Mouse (Mus musculus) adrenal gland, adult (tissue): Measurements from ENCODE around the gene Zc3h12c.

Experiments
- DNase-seq, 2 experiments: peaks; one replicate each; pipeline ENCODE4 v3.0.0; 2022 to 2023; ENCODE audit warnings: low spot score in 1 of 2; ENCODE audit not compliant: inconsistent age in 2 of 2

Gene Zc3h12c

GRCm38 (mm10) chr9:52167863-52168685 is at the start of gene Zc3h12c:
Gene Zc3h12c (minus strand): TSS chr9:52168572.
- peak; percentile 71 to 92 for DNase-seq

GRCm38 (mm10) chr9:52217636-52218035 is 49.3 kb upstream of the Zc3h12c start:
- peak; percentile 63 to 80 for DNase-seq

DNA sequence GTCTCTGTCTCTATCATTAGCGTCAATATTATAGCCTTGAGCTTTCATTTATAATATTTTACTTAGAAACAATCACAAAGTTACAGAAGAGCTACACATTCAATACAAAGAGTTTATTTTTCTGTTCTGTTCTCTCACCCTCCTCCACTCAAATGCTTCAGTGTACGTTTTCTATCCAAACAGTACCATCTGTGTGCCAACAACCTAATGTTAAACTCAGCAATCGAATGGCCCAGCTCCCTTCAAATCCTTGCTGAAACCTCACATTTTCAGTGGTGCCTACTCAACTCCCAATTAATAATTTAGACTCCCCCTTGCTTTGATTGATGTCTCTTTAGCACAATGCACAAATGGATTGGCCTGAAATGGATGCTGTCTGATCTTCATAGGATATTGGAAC is 46.9 kb upstream of the Zc3h12c start:
- no peak for DNase-seq

DNA sequence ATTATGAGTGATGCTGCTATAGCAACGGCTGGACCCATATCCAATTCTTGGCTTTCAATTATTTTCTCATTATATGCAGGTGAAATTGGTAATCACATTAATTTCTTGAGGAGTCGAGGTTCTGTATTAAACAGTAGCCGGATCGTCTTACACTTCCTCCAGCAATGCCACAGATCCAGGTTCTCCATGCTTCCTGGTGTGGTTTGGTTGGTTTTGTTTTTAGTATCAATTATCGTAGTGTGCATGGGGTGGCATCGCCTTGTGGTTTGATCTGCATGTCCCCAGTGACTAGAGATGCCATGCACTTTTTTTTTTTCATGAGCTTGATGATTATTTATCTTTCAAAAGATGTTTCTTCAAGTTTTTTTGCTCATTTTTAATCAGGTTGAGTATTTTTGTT is 44.0 kb upstream of the Zc3h12c start:
- no peak for DNase-seq

GRCm38 (mm10) chr9:52208510-52209030 is 40.2 kb upstream of the Zc3h12c start:
- peak; percentile 14 to 73 for DNase-seq

GRCm38 (mm10) chr9:52203189-52203588 is 34.8 kb upstream of the Zc3h12c start:
- DNase-seq = peak in 1 of 2 experiments; percentile 55

DNA sequence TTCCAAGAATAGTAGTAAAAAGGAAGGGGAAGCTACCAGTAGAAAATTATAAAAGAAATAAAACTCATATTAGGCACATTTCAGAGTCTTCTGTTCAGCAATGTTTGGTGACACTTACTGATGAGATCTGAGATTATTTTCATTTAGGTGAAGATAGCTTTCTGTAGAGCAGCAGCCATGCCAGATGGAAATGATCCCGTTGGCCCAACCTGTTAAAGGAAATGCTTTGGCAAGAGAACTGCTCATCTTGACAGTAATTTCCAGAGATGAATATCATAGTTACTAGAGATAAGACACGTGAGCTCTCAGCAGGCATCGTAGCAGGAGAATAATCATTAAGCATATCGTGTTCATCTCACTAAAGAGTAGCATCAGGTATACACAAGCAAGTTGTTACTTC is 31.9 kb upstream of the Zc3h12c start:
- DNase-seq = no peak

DNA sequence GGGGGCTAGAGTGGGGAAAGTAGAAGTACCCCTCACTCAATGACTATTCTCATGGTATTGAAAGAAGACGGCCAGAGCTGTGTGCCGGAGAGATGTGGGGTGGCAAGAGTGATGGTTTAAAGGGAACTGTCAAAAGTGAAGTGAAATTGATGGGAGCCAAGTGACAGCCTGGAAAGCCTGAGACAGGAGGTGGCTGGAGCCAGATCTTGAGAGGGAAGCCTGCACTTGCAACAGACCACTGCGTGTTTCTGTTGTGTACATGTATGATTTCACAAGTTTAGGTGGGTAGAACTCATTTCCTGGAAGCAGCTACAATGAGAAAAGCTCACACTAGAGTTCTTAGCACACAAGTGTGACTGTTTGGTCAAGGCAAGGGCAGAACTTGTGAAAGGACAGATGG is 27.5 kb upstream of the Zc3h12c start:
- DNase-seq = no peak

GRCm38 (mm10) chr9:52193851-52194250 is 25.5 kb upstream of the Zc3h12c start:
- DNase-seq = no peak

- DNase-seq = no peak
Measured at GRCm38 (mm10) chr9:52190907-52191306, 22.5 kb upstream of the Zc3h12c start.

DNA sequence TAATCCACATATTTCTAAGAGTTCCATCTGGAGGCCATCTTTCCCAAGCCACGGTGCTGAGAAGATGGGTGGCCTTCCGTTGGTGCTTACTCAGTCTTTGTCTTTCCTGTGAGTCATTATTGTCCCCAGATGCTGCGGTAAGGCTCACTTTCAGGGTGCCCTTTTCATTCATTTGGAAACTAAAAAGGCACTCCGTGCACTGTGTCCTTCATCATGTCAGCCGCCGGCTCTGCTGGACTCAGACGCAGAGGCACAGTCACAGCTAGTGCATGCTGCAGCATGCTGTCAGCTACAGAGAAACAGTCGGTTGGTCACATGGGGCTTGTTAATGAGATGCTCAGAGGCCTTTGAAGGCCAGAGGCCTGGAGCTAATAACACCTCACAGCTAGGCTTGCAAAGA is 19.7 kb upstream of the Zc3h12c start:
- DNase-seq = peak; percentile 73 to 85

DNA sequence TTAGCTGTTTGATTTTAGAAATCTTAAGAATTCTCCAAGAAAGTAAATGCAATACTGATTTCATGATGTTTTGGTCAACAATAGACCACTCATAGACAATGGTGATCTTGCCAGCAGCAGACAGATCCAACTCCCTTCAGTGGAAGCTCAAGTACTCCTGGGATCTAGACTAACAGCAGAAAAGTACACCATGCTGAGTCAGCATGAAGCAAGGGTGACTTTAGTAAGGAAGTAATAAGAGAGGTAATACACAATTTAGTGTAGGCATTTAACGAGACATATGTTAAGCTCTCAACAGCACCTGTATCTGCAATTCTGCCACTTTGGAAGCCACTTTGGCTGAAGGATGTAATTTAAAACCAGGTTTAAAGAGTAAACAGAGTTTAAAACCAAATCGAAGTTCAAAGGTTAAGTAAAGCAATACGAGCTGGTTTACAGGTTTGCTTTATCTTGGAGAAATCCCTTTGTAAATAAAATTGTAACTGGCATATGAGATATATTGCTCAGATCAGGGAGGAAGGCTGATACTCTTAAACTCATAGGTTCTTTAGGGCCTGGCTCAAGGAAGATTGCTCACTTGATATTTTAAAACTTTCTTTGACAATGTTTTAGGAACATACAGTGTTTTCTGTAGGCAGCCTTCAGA is 18.0 kb upstream of the Zc3h12c start:
- no peak for DNase-seq

- no peak for DNase-seq
Measured at GRCm38 (mm10) chr9:52181419-52181818, 13.0 kb upstream of the Zc3h12c start.

- DNase-seq = no peak
Measured at GRCm38 (mm10) chr9:52180851-52181250, 12.5 kb upstream of the Zc3h12c start.

DNA sequence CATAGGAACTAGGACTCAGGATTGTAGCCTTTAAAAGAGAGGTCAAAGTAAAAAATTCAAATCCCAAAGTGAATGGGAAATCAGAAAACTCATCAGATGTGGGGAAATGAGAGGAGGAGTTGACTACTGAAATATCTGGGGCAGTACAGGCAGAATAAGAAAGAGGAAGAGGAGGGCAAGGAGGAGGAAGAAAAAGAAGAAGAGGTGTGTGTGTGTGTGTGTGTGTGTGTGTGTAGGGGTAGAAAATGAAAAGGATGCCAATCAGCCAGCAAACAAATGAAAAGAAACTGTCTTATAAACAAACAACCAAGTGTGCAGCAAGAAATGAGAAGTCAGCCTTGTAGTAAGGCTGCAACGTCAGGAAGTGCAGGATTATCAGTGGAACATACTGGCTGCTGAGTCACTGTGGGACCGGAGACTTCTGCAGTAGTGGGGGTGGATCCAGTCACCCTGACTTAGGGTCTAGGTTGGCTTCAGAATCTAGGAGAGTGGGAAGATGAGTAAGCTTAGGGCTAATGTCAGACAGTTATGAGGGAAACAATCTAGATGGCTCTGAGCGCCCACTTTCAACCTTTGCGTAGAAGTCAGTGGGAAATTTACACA is 7.0 kb upstream of the Zc3h12c start:
- DNase-seq = peak in 1 of 2 experiments; percentile 65

GRCm38 (mm10) chr9:52174671-52175111 is 6.3 kb upstream of the Zc3h12c start:
- DNase-seq = no peak

DNA sequence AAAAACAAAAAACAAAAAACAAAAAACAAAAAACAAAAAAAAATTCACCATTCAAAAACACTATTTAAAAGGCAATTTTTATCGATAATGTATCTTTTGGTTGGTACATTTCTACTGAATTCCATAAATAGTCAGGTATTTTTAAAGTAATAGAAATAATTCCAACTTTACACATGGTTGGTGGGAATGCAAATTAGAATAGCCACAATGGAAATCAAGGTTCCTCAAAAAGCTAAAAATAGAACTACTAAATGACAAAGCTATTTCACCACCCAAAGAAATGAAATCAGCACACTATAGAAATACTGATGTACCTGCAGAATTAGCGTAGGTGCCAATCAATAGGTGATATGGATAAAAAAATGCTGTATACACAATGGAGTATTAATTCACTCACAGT is 5.6 kb upstream of the Zc3h12c start:
- no peak for DNase-seq

DNA sequence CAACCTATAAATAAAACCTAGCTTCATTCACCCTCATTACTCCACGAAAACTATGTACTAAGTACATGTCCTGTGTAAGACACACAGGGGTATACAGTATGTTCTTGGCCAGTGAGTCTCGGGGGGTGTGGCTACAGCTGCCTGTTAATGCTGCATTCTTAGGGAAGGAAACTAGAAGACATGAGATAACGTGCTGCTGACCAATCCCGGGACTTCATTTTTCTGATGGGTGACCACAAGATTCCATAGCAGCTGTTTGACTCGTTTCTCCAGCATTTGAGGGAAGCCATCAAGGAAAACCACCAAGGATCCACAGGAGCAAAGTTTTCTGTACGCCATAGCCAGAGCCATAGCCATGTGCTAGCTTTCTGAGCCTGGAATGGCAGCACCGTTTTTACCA is 4.2 kb upstream of the Zc3h12c start:
- no peak for DNase-seq

DNA sequence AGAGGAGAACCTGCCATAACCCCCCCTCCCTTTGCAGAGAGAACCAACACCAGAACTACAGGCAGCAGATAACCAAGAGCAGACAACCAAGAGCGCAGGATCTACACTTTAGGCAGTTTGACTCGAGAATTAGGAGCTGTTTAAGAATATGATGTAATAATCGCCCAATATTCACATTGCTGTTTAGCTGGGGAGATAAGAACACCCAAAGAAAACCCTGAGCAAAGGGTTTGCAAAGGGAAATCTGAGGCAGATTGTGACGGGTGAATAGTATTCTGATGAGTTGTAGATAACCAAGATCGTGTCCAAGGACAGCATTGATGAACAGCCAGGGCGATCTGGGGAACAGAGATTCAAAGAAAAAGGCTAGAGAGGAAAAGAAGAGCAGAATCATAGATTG is 2.3 kb upstream of the Zc3h12c start:
- DNase-seq = peak in 1 of 2 experiments; percentile 61

DNA sequence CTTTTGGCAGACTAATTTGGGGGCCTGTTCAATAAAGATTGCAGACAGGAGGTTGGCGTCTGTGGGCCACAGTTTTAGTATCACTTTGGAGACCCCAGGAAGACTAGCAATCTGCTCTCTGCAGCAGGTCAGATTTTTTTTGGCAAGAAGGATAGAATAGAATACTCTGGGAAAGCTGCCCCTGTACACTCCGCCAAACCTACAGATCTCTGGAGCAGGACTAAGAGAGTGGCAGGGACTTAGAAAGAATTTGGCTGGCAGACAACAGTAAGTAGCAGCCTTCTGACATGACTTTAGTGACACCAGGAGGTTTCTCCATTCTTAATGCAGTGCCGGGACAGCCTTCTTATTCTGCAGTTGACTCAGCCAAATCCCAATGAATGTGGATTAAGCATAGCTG is 1.8 kb upstream of the Zc3h12c start:
- DNase-seq = no peak

DNA sequence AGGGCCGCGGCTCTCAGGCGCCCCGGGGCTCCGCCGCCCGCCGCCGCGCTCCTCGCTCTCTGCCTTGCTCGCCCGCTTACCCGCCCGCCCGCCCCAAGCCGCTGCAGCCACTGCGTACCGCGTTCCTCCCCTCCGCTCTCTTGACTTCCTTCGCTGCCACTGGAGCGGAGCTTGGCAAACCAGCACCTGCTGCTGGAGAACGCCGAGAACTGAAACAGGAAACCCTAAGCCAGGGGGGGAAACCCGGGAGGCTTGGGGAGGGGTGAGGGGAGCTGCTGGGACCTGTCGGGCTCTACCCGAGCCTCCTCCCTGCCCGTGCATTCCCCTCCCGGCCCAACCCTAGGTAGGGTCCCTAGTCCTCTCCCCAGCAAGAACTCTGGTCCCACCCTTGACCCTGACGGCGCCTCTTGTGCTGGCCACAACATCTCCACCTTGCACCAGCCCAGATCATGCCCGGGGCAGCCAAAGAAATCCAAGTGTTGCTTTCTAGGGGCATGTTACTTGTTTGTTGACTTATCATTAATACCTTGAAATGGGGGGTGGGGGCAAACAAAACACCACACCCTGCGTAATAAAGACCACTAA is 406 bp upstream of the Zc3h12c start:
- peak; percentile 88 to 96 for DNase-seq
